Mouse (Mus musculus) leukemia stem cell, adult 10-12 weeks (primary cell): ENCODE measurements around the gene Clec4a4. TPM values are rescaled to one million over a fixed set of nuclear protein-coding genes. Genes with fewer than 3 reads are reported as not detected.

Experiments
- polyA plus RNA-seq: library from polyadenylated mRNA; stranded (reverse); fragments of >175 nt; gene quantifications from 2 replicates; pipeline ENCODE4 v1.2.3, GENCODE M21; 2012; ENCODE audit warnings: low replicate concordance

Gene Clec4a4
- polyA plus RNA-seq, result not detected in 2 replicates

DNA sequence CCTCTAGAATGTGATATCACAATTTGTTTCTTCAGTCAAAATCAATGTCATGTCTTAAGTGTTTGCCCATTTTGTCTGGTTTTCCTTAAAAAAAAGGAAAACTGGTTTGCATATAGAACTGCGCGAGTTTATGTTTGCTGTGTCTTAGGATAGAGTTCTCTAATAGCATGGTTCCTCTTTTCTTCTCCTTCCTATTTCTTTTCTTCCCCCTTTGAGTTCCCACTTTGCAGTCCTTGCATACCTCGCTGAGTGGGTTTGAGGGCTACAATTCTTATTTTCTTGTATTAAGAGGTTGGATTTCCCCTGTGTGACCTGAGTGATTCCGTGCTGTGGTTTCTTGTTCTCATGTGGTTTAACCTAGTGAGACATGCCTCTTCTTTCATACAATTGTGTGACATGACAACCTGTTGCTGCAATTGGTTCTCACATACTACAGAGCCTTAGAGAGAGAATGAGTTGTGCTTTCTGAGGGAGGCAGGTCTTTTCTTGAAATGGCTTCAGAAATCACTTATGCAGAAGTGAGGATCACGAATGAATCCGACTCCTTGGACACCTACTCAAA lies at the start of gene Clec4a4:
Clec4a4 (plus strand) TSS at position 492 of the 562 bp plus-strand sequence.

DNA sequence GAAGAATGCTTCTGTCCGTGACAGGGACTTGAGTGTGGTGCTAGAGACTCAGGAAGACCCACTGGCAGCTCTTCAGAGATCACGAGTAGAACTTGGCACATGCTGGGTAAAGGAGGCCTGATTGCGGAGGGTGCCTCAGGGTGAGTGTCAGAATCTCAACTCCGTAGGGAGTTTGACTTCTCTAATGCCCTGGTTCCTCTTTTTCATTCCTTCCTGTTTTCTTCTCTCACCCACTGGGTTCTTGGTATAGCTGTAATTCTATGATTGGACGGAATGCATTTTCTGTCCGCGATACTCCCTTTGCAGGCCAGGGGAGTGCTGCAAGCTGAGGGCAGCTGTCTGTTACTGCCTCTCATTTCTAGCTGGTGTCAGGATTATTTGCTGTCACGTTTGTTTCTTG lies 37.8 kb upstream of the Clec4a4 start, which contains the start of gene Clec4a3:
Clec4a3 (plus strand) TSS at position 115 of the 400 bp plus-strand sequence.

DNA sequence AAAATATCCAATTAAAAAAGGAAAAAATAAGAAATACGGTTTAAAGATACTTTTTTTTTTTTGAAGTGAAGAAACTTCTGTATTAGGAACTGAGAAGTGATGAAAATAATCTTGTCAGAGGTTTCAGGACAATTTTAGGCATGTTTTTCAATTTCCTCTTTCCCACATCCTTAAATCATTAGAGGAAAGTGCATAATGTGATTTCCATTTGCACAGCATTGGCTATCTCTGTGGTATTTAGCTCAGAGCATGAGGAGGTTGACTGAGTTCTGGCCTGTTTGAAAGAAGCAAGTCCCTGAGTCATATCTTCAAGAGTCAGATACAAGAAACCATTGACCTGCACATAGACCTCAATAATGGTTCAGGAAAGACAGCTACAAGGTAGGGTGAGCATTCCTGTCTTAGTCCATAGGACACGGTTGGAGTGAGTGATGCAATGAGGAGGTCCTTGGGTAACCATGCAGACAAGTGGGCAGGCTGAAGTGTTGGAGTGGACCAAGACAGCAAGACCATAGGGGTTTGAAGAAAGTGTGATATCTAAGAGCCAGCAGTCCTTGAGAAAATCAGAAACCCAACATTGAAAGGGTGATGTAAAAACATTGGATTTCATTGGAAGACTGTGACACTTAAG lies 59.7 kb downstream of the Clec4a4 start, which contains the start of gene Clec4b1:
Clec4b1 (plus strand) TSS at position 221 of the 631 bp plus-strand sequence.

Other genes starting within 250 kb of the Clec4a4 start
- 9.0 and 24.9 TPM in 2 replicates for gene Slc2a3, start 188.7 kb upstream of the Clec4a4 start, polyA plus RNA-seq
- 44.4 and 63.1 TPM in 2 replicates for gene Foxj2, start 170.5 kb upstream of the Clec4a4 start, polyA plus RNA-seq
- gene C3ar1, start 134.2 kb upstream of the Clec4a4 start, polyA plus RNA-seq, result 0.03 TPM in 1 of 2 replicates, not detected in the other
- gene Necap1, start 115.9 kb upstream of the Clec4a4 start, polyA plus RNA-seq, result 11.0 and 14.8 TPM in 2 replicates
- gene Clec4a1, start 68.5 kb upstream of the Clec4a4 start, polyA plus RNA-seq, result 0.78 and 1.4 TPM in 2 replicates
- gene Clec4a3, start 37.9 kb upstream of the Clec4a4 start, polyA plus RNA-seq, result 1.7 TPM in 1 of 2 replicates, not detected in the other
- gene Clec4b1, start 59.6 kb downstream of the Clec4a4 start, polyA plus RNA-seq, result not detected in 2 replicates
- gene Clec4a2, start 116.1 kb downstream of the Clec4a4 start, polyA plus RNA-seq, result 2.3 and 3.5 TPM in 2 replicates
- gene Clec4b2, start 182.5 kb downstream of the Clec4a4 start, polyA plus RNA-seq, result not detected in 2 replicates
- 2.4 TPM in 1 of 2 replicates, not detected in the other for gene Clec4n, start 239.5 kb downstream of the Clec4a4 start, polyA plus RNA-seq